Mouse (Mus musculus) E14TG2a.4 (cell line): ENCODE measurements at regions not wholly inside any gene's neighbourhood (a gene's known extent, or its start where the extent isn't known, plus 50 kb on each side); places are given as distances from the start of the nearest gene placed in this dataset.

Experiments
- CTCF ChIP-seq: conservative IDR thresholded peaks from 2 replicates; pipeline ENCODE4 v1.5.1; 2014; ENCODE audit warnings: low read length
- POU5F1 ChIP-seq: IDR thresholded peaks from 2 replicates; pipeline ENCODE4 v1.6.1; 2014; ENCODE audit warnings: low read length, borderline replicate concordance

DNA sequence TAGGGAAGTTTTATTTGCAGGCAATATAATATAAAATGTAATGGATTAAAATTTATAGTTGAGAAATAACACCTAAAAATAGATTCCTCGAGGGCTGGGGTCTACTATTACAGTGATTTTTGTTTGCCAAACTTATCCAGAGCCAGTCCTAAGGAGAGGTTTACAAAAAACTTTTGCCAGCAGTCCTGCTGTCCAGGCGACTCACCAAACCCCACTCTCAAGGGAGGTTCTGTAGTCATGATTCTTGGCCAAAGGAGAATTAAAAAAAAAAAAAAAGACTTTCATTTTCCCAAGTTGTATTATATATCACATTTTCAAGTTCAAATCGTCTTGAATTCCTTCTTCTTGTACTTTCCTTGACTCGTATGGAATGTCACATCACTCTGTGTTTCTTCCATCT lies 1046.2 kb downstream of the Gsdmc2 start:
- TF ChIP-seq CTCF: no peak
- no peak for TF ChIP-seq POU5F1
